Mouse (Mus musculus): ENCODE results near the gene Vmn1r181. TPM values are rescaled to one million over a fixed set of nuclear protein-coding genes. Genes with fewer than 3 reads are reported as not detected.
"Not testable (repeated sequence)": the region's sequence is repeated elsewhere in the genome, so short reads cannot be mapped to it uniquely, and the experiment has no call there.

The Vmn1r181 gene
- polyA plus RNA-seq (2015; fragmentation: Nextera tagmentation; extraction: Ambion mirVana) = not detected in 2 replicates

GRCm38 (mm10) chr7:23974315-23974714 is at the start of gene Vmn1r181:
Gene Vmn1r181 (plus strand): TSS chr7:23974615.
- H3K9me3 ChIP-seq (replicated peaks) = peaks cover 45% of the 10 kb centered on the region
- WGBS = 80% methylated on average over 9 of the region's 9 CpGs
- not testable (repeated sequence) for ATAC-seq; H3K4me2 ChIP-seq; H3K4me1 ChIP-seq; H3K27ac ChIP-seq; H3K36me3 ChIP-seq (ENCODE audit: poor library complexity, severe bottlenecking); H3K27me3 ChIP-seq; H3K9ac ChIP-seq; H3K4me3 ChIP-seq

- no peak for ATAC-seq
- H3K36me3 ChIP-seq (ENCODE audit: poor library complexity, severe bottlenecking) = no peaks in the 10 kb centered on the region
- H3K9ac ChIP-seq = no peak within 1 kb of the TSS
- H3K4me1 ChIP-seq = no peaks in the 10 kb centered on the region
- H3K27me3 ChIP-seq = no peaks in the 10 kb centered on the region
- peaks cover 35% of the 10 kb centered on the region for H3K9me3 ChIP-seq (replicated peaks)
- H3K27ac ChIP-seq = no peak within 1 kb of the TSS
- no peak within 1 kb of the TSS for H3K4me2 ChIP-seq
- H3K4me3 ChIP-seq = no peak within 1 kb of the TSS
- 55% methylated on average over 2 of the region's 2 CpGs for WGBS
Measured at GRCm38 (mm10) chr7:23926678-23927077, 47.7 kb upstream of the Vmn1r181 start, which contains the start of gene Vmn1r179. Gene Vmn1r179 (plus strand): TSS chr7:23926978.

- no peak within 1 kb of the TSS for H3K4me2 ChIP-seq
- ATAC-seq = no peak
Measured at GRCm38 (mm10) chr7:23950332-23950731, 24.1 kb upstream of the Vmn1r181 start, which contains the start of gene Vmn1r180. Gene Vmn1r180 (plus strand): TSS chr7:23950632.

GRCm38 (mm10) chr7:23968044-23968443 is 6.4 kb upstream of the Vmn1r181 start:
- H3K4me2 ChIP-seq; H3K4me1 ChIP-seq; ATAC-seq; H3K4me3 ChIP-seq; H3K27ac ChIP-seq; H3K9ac ChIP-seq; H3K27me3 ChIP-seq; H3K36me3 ChIP-seq (ENCODE audit: poor library complexity, severe bottlenecking): not testable (repeated sequence)
- H3K9me3 ChIP-seq (replicated peaks) = peaks cover 46% of the 10 kb centered on the region
- 55% methylated on average over 3 of the region's 3 CpGs for WGBS

More at GRCm38 (mm10) chr7:23950332-23950731, 24.1 kb upstream of the Vmn1r181 start, which contains the start of gene Vmn1r180:
- H3K27me3 ChIP-seq = no peaks in the 10 kb centered on the region
- H3K9me3 ChIP-seq (replicated peaks) = peaks cover 4% of the 10 kb centered on the region; the same call in 1 of the 2 replicates
- no peaks in the 10 kb centered on the region for H3K4me1 ChIP-seq
- H3K27ac ChIP-seq = no peak within 1 kb of the TSS
- H3K9ac ChIP-seq = no peak within 1 kb of the TSS
- no peaks in the 10 kb centered on the region for H3K36me3 ChIP-seq (ENCODE audit: poor library complexity, severe bottlenecking)
- no peak within 1 kb of the TSS for H3K4me3 ChIP-seq

GRCm38 (mm10) chr7:24001391-24001790 is 27.0 kb downstream of the Vmn1r181 start, which contains the start of gene V1rd19:
Gene V1rd19 (plus strand): TSS chr7:24001691.
- no peaks in the 10 kb centered on the region for H3K36me3 ChIP-seq (ENCODE audit: poor library complexity, severe bottlenecking)
- no peak within 1 kb of the TSS for H3K27ac ChIP-seq
- WGBS = 67% methylated on average over 2 of the region's 2 CpGs
- no peak within 1 kb of the TSS for H3K9ac ChIP-seq
- peaks cover 22% of the 10 kb centered on the region for H3K9me3 ChIP-seq (replicated peaks)
- no peaks in the 10 kb centered on the region for H3K27me3 ChIP-seq
- no peaks in the 10 kb centered on the region for H3K4me1 ChIP-seq
- no peak within 1 kb of the TSS for H3K4me2 ChIP-seq
- no peak for ATAC-seq
- H3K4me3 ChIP-seq = no peak within 1 kb of the TSS

Other genes starting within 250 kb of the Vmn1r181 start
- not detected in 2 replicates for gene Vmn1r174, start 222.3 kb upstream of the Vmn1r181 start, polyA plus RNA-seq (2015; fragmentation: Nextera tagmentation; extraction: Ambion mirVana)
- not detected in 2 replicates for gene Vmn1r175, start 164.0 kb upstream of the Vmn1r181 start, polyA plus RNA-seq (2015; fragmentation: Nextera tagmentation; extraction: Ambion mirVana)
- not detected in 2 replicates for gene Vmn1r176, start 137.2 kb upstream of the Vmn1r181 start, polyA plus RNA-seq (2015; fragmentation: Nextera tagmentation; extraction: Ambion mirVana)
- gene Vmn1r177, start 108.2 kb upstream of the Vmn1r181 start, polyA plus RNA-seq (2015; fragmentation: Nextera tagmentation; extraction: Ambion mirVana) = not detected in 2 replicates
- not detected in 2 replicates for gene Vmn1r178, start 82.6 kb upstream of the Vmn1r181 start, polyA plus RNA-seq (2015; fragmentation: Nextera tagmentation; extraction: Ambion mirVana)
- gene Vmn1r179, start 47.6 kb upstream of the Vmn1r181 start, polyA plus RNA-seq (2015; fragmentation: Nextera tagmentation; extraction: Ambion mirVana) = not detected in 2 replicates
- not detected in 2 replicates for gene Vmn1r180, start 24.0 kb upstream of the Vmn1r181 start, polyA plus RNA-seq (2015; fragmentation: Nextera tagmentation; extraction: Ambion mirVana)
- gene V1rd19, start 27.1 kb downstream of the Vmn1r181 start, polyA plus RNA-seq (2015; fragmentation: Nextera tagmentation; extraction: Ambion mirVana) = not detected in 2 replicates
- gene Vmn1r183, start 78.6 kb downstream of the Vmn1r181 start, polyA plus RNA-seq (2015; fragmentation: Nextera tagmentation; extraction: Ambion mirVana) = not detected in 2 replicates
- 30.9 and 32.8 TPM in 2 replicates for gene Zfp180, start 107.3 kb downstream of the Vmn1r181 start, polyA plus RNA-seq (2015; fragmentation: Nextera tagmentation; extraction: Ambion mirVana)
- gene Zfp112, start 137.7 kb downstream of the Vmn1r181 start, polyA plus RNA-seq (2015; fragmentation: Nextera tagmentation; extraction: Ambion mirVana) = 7.7 and 8.6 TPM in 2 replicates
- 18.7 and 18.8 TPM in 2 replicates for gene Zfp235, start 159.6 kb downstream of the Vmn1r181 start, polyA plus RNA-seq (2015; fragmentation: Nextera tagmentation; extraction: Ambion mirVana)
- gene Zfp114, start 200.4 kb downstream of the Vmn1r181 start, polyA plus RNA-seq (2015; fragmentation: Nextera tagmentation; extraction: Ambion mirVana) = 8.4 and 8.8 TPM in 2 replicates
- gene Zfp111, start 236.8 kb downstream of the Vmn1r181 start, polyA plus RNA-seq (2015; fragmentation: Nextera tagmentation; extraction: Ambion mirVana) = 8.1 and 8.4 TPM in 2 replicates

Data from forebrain, embryonic 13.5 days (tissue).